Mouse (Mus musculus) CH12.LX (cell line): ENCODE results near the gene Spsb4.

Experiments used
- CTCF ChIP-seq, 2 experiments: IDR thresholded peaks in 1 of 2; conservative IDR thresholded peaks in 1 of 2; 2 replicates each; pipeline ENCODE4 v1.5.1; 2011 to 2012; ENCODE audit warnings: low read depth in 2 of 2, low read length in 2 of 2, improper control_type of control experiment in 1 of 2, inconsistent platforms in 1 of 2, mild to moderate bottlenecking in 1 of 2, moderate library complexity in 1 of 2
- E2F4 ChIP-seq: IDR thresholded peaks from 2 replicates; pipeline ENCODE4 v1.6.1; 2011; ENCODE audit warnings: low read depth, low read length, improper control_type of control experiment; ENCODE audit not compliant: insufficient replicate concordance
- EP300 ChIP-seq: IDR thresholded peaks from 2 replicates; pipeline ENCODE4 v1.6.1; 2011; ENCODE audit warnings: low read length, improper control_type of control experiment
- MXI1 ChIP-seq: IDR thresholded peaks from 2 replicates; pipeline ENCODE4 v1.6.1; 2011; ENCODE audit warnings: mild to moderate bottlenecking, low read depth, low read length, improper control_type of control experiment
- NELFE ChIP-seq: IDR thresholded peaks from 2 replicates; pipeline ENCODE4 v1.6.1; 2011; ENCODE audit warnings: low read depth, low read length, improper control_type of control experiment
- POLR2A ChIP-seq: IDR thresholded peaks from 2 replicates; pipeline ENCODE4 v1.6.1; 2011; ENCODE audit warnings: low read depth, mild to moderate bottlenecking, improper control_type of control experiment, low read length
- RCOR1 ChIP-seq: conservative IDR thresholded peaks from 2 replicates; pipeline ENCODE4 v1.6.1; 2012; ENCODE audit warnings: low read depth, mild to moderate bottlenecking, inconsistent platforms, low read length, improper control_type of control experiment
- USF1 ChIP-seq: IDR thresholded peaks from 2 replicates; pipeline ENCODE4 v1.6.1; 2014; ENCODE audit warnings: low read depth, mild to moderate bottlenecking, inconsistent platforms, low read length, improper control_type of control experiment
- USF2 ChIP-seq: conservative IDR thresholded peaks from 2 replicates; pipeline ENCODE4 v1.6.1; 2011; ENCODE audit warnings: low read depth, low read length, improper control_type of control experiment
- ZC3H11A ChIP-seq: IDR thresholded peaks from 2 replicates; pipeline ENCODE4 v1.6.1; 2012; ENCODE audit warnings: low read depth, mild to moderate bottlenecking, inconsistent platforms, low read length, improper control_type of control experiment

GRCm38 (mm10) chr9:97056541-97057338 is 38.1 kb upstream of the Spsb4 start:
- TF ChIP-seq CTCF (conservative IDR thresholded peaks at IDR 0.05 in 1 of 2, IDR thresholded peaks at IDR 0.05 in 1 of 2; ENCODE audit: low read depth in 2 of 2, low read length in 2 of 2) (no peak), EP300 (no peak), ZC3H11A (no peak), NELFE (no peak), POLR2A (no peak), E2F4 (no peak), MXI1 (no peak), RCOR1 (no peak), USF2 (no peak), USF1 (no peak)
